Mouse (Mus musculus) limb, embryonic 11.5 days (tissue): ENCODE measurements around the gene Mfn2. TPM values are rescaled to one million over a fixed set of nuclear protein-coding genes. Genes with fewer than 3 reads are reported as not detected.

Experiments used
- ATAC-seq: fragments of 200-750 bp; cut with Nextera tagmentation; 2 replicates; pipeline ENCODE4 v1.8.0; 2017; ENCODE audit warnings: low read depth; ENCODE audit not compliant: insufficient number of reproducible peaks, low FRiP score, low TSS enrichment
- DNase-seq: peaks from one replicate; pipeline ENCODE4 v3.0.0-alpha.2; 2015; ENCODE audit warnings: low spot score
- H3K27ac ChIP-seq: fragments of 300-500 bp; sonication (generic); replicated peaks from 2 replicates; pipeline ENCODE4 v1.5.1; 2014; ENCODE audit warnings: low read depth, mild to moderate bottlenecking, low read length
- H3K27me3 ChIP-seq: fragments of 300-500 bp; sonication (generic); 2 replicates; pipeline ENCODE4 v1.6.1; 2014; ENCODE audit warnings: mild to moderate bottlenecking, low read length, mixed read lengths; ENCODE audit not compliant: control insufficient read depth, insufficient read depth
- H3K36me3 ChIP-seq: fragments of 300-500 bp; sonication (generic); 2 replicates; pipeline ENCODE4 v1.6.1; 2014; ENCODE audit warnings: mild to moderate bottlenecking, low read length, moderate library complexity, mixed read lengths; ENCODE audit not compliant: control insufficient read depth, insufficient read depth
- H3K4me1 ChIP-seq: fragments of 300-500 bp; sonication (generic); 2 replicates; pipeline ENCODE4 v1.6.1; 2014; ENCODE audit warnings: low read length, mixed read lengths; ENCODE audit not compliant: control insufficient read depth, insufficient read depth
- H3K4me2 ChIP-seq: fragments of 300-500 bp; sonication (generic); 2 replicates; pipeline ENCODE4 v1.6.1; 2014; ENCODE audit warnings: low read depth, mild to moderate bottlenecking, moderate library complexity; ENCODE audit not compliant: severe bottlenecking
- H3K4me3 ChIP-seq: fragments of 300-500 bp; sonication (generic); 2 replicates; pipeline ENCODE4 v1.5.1; 2014; ENCODE audit warnings: low read depth, low read length
- H3K9ac ChIP-seq: fragments of 300-500 bp; sonication (generic); 2 replicates; pipeline ENCODE4 v1.6.1; 2014; ENCODE audit warnings: mild to moderate bottlenecking, low read length
- H3K9me3 ChIP-seq: fragments of 300-500 bp; sonication (generic); 2 replicates; pipeline ENCODE4 v1.6.1; 2016; ENCODE audit warnings: low read length; ENCODE audit not compliant: control insufficient read depth
- WGBS: fragments of 180-500 bp; shearing (Covaris S2); extraction: QIAGEN DNeasy Blood & Tissue Kit; methylation state at CpG from one replicate; pipeline ENCODE4 v1.1.7; 2014; 5-methylcytosine and 5-hydroxymethylcytosine counted together
- polyA plus RNA-seq: library from polyadenylated mRNA; unstranded; fragments of >200 nt; fragmentation: Nextera tagmentation; extraction: Ambion mirVana; gene quantifications from 2 replicates; pipeline ENCODE4 v1.2.1, GENCODE M21; 2014

Gene Mfn2
- polyA plus RNA-seq, 1 experiment from 2014 or later, result 20.7 TPM

- no peaks in the 10 kb centered on the region for H3K9me3 ChIP-seq
- H3K27me3 ChIP-seq, result no peaks in the 10 kb centered on the region
- H3K36me3 ChIP-seq, result peaks cover 6% of the 10 kb centered on the region; the same call in 1 of the 2 replicates
- ATAC-seq (no peak), DNase-seq (no peak)
- H3K4me1 ChIP-seq, result peaks cover 6% of the 10 kb centered on the region
- H3K4me3 ChIP-seq, result no peak overlapping the region
- no peak overlapping the region for H3K27ac ChIP-seq
- H3K9ac ChIP-seq, result no peak overlapping the region
- no peak overlapping the region for H3K4me2 ChIP-seq
- WGBS, result 81% methylated on average over 7 of the region's 7 CpGs
These were observed 24.0 kb upstream of the Mfn2 start for GRCm38 (mm10) chr4:147928540-147928939.

DNA sequence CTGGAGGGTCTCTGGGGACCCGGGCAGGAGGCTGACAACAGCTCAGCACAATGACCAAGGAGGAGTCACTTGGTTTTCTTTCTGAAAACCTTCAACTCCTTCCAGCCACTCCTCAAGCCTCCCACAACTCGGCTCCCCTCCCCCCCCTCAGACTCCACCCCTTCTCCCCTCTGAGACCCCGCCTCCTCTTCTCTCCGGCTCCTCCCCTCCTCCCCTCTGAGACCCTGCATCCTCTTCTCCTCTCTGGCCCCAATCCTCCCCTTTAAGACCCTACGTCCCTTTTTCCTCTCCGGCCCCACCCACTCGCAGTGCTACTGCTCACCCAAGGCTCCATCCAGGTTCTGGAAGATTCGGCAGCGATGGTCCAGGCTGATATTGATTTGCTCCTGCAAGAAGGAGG, 23.6 kb upstream of the Mfn2 start:
- ATAC-seq (no peak), DNase-seq (no peak)
- Histone ChIP-seq H3K9me3 (no peaks in the 10 kb centered on the region), H3K27me3 (no peaks in the 10 kb centered on the region), H3K4me2 (no peak overlapping the region), H3K27ac (no peak overlapping the region), H3K4me3 (no peak overlapping the region), H3K36me3 (peaks cover 7% of the 10 kb centered on the region; the same call in 1 of the 2 replicates), H3K4me1 (0 out of 2 replicates have a peak, but pooled peaks cover 4% of the 10 kb centered on the region), H3K9ac (no peak overlapping the region)
- 23% methylated on average over 9 of the region's 9 CpGs for WGBS

GRCm38 (mm10) chr4:147927705-147928104, 23.2 kb upstream of the Mfn2 start:
- no peaks in the 10 kb centered on the region for H3K27me3 ChIP-seq
- no peak overlapping the region for H3K9ac ChIP-seq
- no peak overlapping the region for H3K4me3 ChIP-seq
- H3K4me1 ChIP-seq, result 0 out of 2 replicates have a peak, but pooled peaks cover 4% of the 10 kb centered on the region
- DNase-seq, result no peak
- no peak overlapping the region for H3K27ac ChIP-seq
- no peak overlapping the region for H3K4me2 ChIP-seq
- ATAC-seq, result no peak
- 38% methylated on average over 8 of the region's 8 CpGs for WGBS
- no peaks in the 10 kb centered on the region for H3K9me3 ChIP-seq
- H3K36me3 ChIP-seq, result peaks cover 7% of the 10 kb centered on the region; the same call in 1 of the 2 replicates

DNA sequence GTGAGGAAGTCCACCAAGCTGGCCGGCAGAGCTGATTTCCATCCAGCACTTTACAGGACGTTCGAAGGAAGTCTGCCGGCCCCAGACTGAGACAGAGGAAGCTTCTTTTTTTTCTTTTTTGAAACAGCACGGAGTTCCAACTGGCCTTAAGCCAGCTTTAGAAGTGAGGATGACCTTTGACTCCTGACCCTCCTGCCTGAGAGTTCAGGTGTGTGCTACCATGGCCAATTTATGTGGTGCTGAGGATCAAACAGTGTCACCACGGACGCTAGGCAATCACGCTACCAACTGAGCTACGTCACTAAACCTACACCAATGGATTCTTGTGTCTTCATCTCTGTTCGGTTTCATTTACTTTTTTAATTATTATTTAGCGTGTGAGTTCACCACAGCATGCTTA, 17.8 kb upstream of the Mfn2 start:
- Histone ChIP-seq H3K9ac (no peak overlapping the region), H3K36me3 (peaks cover 7% of the 10 kb centered on the region; the same call in 1 of the 2 replicates)
- 73% methylated on average over 11 of the region's 11 CpGs for WGBS

DNA sequence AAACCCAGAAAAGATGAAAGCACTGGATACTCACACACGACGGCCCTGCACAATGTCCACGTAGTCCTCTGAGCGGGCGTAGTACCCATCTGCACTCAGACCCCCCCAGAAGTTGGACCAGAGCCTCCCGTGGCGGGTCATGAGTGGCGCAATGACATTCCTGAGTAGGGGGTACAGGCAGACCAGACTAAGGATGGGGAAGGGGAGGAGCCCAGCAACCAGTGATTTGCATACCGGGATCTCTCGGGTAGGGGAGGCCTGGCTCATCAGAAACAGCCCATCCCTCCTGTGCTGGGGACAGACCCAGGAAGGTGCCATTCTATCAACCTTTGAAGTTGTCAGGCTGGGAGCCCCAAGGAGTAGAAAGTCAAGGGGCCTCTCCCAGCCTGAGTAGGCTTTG, 16.5 kb upstream of the Mfn2 start:
- DNase-seq (no peak), ATAC-seq (0 out of 2 replicates have a peak, but pooled peaks have one; percentile 31)
- Histone ChIP-seq H3K27me3 (no peaks in the 10 kb centered on the region), H3K4me2 (no peak overlapping the region), H3K9ac (no peak overlapping the region), H3K4me3 (no peak overlapping the region), H3K4me1 (no peaks in the 10 kb centered on the region), H3K36me3 (peaks cover 7% of the 10 kb centered on the region; the same call in 1 of the 2 replicates), H3K9me3 (no peaks in the 10 kb centered on the region), H3K27ac (no peak overlapping the region)
- WGBS, result 21% methylated on average over 10 of the region's 10 CpGs

More for the DNA sequence above, 17.8 kb upstream of the Mfn2 start:
- Histone ChIP-seq H3K4me2 (no peak overlapping the region), H3K4me1 (no peaks in the 10 kb centered on the region), H3K9me3 (no peaks in the 10 kb centered on the region), H3K4me3 (no peak overlapping the region), H3K27ac (no peak overlapping the region), H3K27me3 (no peaks in the 10 kb centered on the region)
- no peak for ATAC-seq
- no peak for DNase-seq

GRCm38 (mm10) chr4:147918459-147919121, 14.1 kb upstream of the Mfn2 start:
- H3K4me3 ChIP-seq, result no peak overlapping the region
- H3K4me2 ChIP-seq, result no peak overlapping the region
- ATAC-seq (no peak), DNase-seq (peak; percentile 47)
- WGBS, result 58% methylated on average over 7 of the region's 7 CpGs
- no peaks in the 10 kb centered on the region for H3K4me1 ChIP-seq
- no peaks in the 10 kb centered on the region for H3K9me3 ChIP-seq
- H3K27ac ChIP-seq, result no peak overlapping the region
- H3K9ac ChIP-seq, result no peak overlapping the region
- no peaks in the 10 kb centered on the region for H3K27me3 ChIP-seq
- H3K36me3 ChIP-seq, result peaks cover 5% of the 10 kb centered on the region

DNA sequence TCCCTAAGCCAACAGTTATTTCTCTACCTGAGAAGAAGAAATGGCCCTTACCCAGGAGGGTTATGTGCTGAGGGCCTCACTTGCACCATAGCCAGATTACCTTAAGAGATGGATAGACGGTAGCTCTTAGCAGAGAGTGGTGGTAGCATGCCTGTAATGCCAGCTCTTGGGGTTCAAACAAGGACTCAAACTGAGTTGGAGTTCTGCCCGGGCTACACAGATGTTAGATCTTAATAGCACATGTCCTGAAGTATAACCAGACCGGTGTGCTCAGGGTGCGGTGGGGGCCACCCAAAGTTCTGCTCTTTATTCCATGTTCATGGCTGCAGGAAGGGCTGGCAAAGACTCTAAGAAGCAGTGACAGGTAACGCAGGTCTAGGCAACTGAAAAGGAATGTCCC, 5.0 kb upstream of the Mfn2 start:
- ATAC-seq (no peak), DNase-seq (no peak)
- Histone ChIP-seq H3K9ac (no peak overlapping the region), H3K4me1 (peaks cover 3% of the 10 kb centered on the region; the same call in 1 of the 2 replicates), H3K27me3 (no peaks in the 10 kb centered on the region), H3K9me3 (no peaks in the 10 kb centered on the region), H3K4me2 (no peak overlapping the region), H3K36me3 (peaks cover 5% of the 10 kb centered on the region), H3K4me3 (no peak overlapping the region), H3K27ac (no peak overlapping the region)
- 92% methylated on average over 5 of the region's 5 CpGs for WGBS

DNA sequence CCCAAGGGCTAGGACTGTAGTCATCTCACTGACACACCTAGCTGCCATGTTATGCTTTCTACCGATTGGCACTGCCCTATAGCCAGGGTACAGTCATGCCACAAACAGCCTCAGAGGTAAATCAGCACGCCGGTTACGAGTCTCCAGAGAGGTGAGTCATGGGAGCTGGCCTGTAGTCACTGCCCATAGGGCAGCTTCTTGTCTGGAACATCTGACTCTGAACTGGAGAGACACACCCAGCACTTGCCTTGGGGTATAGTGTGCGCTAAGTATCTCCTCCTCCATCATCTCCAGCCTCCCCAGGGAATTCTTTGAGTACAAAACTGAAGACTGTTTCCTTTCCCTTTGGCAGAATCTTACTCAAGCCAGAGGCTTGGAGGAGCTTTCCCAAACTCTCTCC, 1.7 kb upstream of the Mfn2 start:
- H3K27ac ChIP-seq, result no peak overlapping the region
- WGBS, result 78% methylated on average over 5 of the region's 5 CpGs
- H3K36me3 ChIP-seq, result no peaks in the 10 kb centered on the region
- no peak overlapping the region for H3K9ac ChIP-seq
- no peak overlapping the region for H3K4me2 ChIP-seq
- no peak overlapping the region for H3K4me3 ChIP-seq
- ATAC-seq, result no peak
- H3K9me3 ChIP-seq, result no peaks in the 10 kb centered on the region
- peaks cover 7% of the 10 kb centered on the region; the same call in 1 of the 2 replicates for H3K4me1 ChIP-seq
- H3K27me3 ChIP-seq, result no peaks in the 10 kb centered on the region
- no peak for DNase-seq
